Mouse (Mus musculus): Measurements from ENCODE around the gene Lrrc8b.
A peak's percentile ranks its signal among the peaks of the same experiment; 100 is the strongest.

The Lrrc8b gene

DNA sequence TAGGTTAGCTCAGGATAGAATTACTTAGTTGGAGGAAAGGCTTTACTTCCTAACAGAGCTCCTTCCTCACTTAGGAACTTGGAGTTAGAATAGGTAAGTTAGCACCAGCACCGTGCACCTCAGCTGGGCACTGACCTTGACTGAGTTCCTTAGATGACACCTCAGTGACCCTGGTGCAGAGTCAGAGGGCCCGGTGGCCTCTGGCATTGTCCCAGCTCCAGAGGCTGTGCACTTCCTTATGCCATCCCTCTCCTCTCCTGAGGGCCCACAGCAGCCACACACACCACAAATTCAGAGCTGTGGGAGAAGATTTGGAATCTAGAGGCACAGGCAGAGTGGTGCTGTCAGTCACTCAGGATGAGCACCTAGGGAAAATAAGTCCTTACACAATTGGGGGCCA lies 68.1 kb downstream of the Lrrc8b start:
- no peak for DNase-seq (ENCODE audit: low spot score in 2 of 2)

DNA sequence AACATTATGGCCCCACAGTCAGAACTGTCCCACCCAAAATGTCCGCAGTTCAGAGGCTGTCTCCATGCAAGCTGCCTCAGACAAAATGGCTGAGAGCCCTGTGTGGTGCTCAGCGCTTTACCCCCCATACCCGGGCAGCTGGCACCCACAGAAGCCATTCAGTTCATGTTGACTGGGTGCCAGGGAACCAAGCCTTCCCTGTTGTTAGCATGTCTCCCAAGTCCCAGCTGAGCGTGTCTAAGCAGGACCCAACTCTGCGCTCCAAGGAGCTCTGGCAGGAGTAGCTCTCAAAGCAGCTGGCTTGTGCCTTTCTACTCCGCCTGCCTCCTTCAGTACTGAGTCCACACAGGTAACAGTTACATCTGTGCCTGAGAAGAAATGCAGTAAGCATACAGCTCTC lies 68.7 kb downstream of the Lrrc8b start:
- DNase-seq (ENCODE audit: low spot score in 2 of 2): no peak

DNA sequence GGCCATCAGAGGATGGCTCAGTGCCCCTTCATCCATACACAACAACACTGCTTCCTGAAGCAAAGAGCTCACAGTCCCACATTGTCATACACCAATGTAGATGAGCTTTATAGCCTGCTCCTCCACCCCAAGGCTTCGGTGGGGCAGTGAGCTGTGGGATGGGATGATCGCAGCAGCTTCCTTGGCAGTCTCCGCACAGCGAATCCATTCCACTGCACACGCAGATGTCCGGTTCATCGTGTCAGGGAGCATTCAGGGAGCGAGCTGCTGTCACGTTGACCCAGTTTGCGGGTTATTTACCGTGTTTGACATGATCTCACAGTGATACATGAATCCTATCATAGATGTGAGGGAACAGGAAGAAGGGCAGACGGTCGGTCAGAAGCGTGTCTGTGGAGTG lies 69.3 kb downstream of the Lrrc8b start:
- no peak for DNase-seq (ENCODE audit: low spot score in 2 of 2)

DNA sequence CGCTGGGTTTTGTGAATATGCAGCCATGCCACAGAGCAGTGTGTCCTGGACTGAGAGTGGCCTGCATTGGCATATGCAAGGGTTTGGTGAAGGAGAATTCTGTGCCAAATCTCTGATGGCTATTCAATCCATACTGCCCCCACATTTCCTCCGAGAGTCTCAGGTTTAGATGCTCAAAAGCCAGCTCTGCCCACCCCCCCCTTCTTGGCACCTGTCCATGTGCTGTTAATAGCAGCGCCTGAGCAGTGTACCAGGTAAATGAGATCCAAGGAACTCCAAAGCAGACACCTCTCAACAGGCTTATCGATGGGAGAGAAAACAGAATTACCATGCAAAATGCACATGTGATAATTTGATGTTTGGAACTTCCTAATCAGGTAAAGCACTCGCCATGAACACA lies 74.6 kb downstream of the Lrrc8b start:
- no peak for DNase-seq (ENCODE audit: low spot score in 2 of 2)

DNA sequence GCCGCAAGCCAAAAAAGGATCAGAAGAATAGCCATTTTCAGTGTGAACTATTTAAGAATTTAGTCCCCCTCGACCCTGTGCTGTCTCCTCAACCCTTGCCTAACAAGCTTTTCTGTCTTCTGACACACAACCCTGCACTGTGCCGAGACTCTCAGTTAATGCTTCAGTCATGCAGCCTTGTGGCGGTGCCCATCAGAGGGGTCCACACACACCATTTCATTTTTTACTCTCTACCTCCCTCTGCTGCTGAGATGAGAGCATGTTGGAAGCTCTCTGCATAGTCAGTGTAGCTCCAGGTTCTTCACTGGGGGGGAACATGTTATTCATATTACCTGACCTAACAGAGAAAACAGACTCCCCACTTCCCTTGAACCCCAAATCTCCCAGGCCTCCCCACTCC lies 75.8 kb downstream of the Lrrc8b start:
- DNase-seq (ENCODE audit: low spot score in 2 of 2): no peak

DNA sequence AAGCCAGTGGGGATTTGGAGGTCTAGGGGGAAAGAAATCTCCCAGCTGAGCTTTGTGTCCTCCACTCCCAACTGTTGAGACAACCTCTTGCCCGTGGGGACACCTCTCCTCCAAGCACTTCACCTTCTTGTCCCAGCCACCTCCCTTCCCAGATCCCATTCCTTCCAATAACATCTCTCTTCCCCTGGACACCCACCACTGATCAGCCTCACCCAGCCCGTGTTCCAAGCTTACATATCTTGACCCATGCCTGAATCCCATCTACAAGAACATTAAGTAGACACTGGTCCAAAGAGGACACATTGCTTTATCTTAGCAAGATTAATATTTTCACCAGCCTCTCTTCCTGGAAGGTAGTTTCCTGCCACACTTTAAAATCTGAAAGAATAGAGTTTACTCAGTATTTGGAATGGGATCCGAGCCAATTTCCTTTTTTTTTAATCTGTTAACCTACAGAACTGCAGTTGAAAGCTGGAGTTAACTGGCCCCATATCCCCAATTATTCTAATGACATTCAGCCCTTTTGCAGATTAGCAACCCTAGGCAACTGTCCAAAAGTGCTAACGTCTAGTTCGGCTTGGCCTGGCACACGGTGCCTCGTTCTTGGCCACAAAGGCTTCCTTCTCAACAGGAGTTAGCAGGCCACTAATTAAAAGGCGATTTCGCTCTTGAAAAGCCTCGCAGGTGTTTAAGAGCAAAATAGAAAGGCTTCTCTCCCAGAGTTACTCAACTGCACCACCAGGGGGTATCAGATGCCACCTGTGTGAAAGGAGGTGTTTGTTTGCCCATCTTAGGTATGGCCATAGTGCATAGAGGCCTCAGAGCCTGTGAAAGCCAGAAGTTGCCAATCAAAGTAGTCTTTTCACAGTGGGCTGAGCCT lies 77.0 kb downstream of the Lrrc8b start:
- DNase-seq (ENCODE audit: low spot score in 2 of 2): no peak

DNA sequence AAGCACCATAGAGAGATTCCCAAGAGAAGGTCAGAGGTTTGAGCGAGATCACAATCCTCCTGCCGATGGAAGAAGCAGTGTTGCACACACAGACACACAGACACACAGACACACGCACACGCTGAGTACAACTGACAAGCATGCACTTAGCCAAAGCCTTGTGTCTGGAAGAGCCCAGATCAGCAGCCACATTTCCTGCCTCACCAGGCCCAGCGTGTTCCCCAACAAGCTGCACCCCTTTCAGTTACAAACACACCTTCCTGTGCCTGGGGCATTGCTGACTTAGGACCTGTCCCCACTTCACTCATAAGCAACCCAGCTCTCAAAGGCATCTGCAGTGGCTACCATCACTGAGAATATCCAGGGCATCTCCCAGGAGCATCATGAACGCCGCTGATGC lies 77.8 kb downstream of the Lrrc8b start:
- no peak for DNase-seq (ENCODE audit: low spot score in 2 of 2)

DNA sequence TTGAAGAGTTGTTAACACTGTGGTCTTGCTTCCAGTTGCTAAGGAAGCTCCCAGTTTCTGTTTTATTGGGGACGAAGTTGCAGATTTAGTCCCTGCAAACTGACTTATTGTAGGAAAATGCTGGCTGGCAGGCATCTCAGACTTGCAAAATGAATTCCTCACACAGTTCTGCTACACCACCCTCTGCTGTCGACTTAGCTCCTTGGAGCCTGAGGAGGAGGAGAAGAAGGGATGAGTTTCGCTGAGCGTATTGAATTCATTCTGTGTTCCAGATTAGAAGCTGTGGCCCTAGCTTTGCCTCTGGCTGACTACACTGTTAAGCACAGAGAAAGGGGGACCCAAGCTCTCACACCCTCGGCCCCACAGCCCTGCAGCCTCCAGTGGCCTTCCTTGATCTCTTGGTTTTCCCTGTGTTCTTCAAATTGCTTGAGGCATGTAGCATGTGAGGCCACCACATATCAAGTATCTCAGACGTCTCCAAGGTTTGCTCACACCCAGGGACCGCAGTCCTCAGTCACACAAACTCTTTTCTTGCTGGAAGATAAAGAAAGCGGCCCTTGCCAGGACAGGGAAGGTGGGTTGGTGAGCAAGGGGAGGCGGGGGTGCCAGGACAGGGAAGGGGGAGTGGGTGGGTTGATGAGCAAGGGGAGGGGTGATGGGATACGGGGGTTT lies 78.8 kb downstream of the Lrrc8b start:
- peak; percentile 56 to 66 for DNase-seq (ENCODE audit: low spot score in 2 of 2)

DNA sequence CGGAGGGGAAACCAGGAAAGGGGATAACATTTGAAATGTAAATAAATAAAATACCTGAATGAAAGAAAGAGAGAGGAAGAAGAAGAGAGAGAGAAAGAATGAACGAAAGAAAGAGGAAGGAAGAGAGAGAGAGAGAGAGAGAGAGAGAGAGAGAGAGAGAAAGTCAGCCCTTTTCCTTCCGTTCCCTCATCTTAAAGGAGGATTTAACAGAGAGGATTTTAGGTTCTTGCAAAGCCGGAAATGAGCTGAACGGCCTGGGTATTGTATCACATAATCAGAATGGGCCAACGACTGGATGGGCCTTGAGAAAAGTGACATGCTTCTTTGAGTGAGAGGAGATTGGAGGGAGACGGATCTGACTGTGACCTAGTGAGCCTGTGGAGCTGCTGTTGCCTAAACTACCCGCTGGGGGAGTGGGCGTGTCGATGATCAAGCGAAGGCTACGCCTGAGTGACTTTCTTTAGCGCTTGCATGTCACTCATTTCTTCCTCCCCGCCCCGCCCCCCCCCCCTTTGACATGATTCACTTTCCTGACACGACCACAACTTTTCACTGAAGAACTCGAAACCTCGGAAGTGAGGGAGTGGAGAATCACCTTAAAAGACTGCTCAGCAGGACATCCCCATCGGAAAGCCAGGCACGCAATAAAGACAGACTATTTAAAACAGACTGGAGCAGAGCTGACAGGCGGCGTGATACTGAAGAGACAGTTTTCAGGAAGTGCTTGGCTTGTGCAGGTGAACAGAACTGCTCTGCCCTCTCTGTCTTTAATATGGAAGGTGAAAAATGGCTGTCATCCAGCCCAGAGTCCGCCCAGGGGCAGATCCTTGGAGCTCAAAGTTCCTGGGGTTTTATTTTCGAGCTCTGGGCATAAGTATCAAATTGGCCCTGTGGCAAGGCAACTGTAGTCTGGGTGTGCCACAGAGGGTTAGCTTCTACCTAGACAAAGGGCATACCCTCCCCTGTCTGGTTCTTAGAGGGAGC lies 79.6 kb downstream of the Lrrc8b start:
- peak; percentile 61 to 69 for DNase-seq (ENCODE audit: low spot score in 2 of 2)

DNA sequence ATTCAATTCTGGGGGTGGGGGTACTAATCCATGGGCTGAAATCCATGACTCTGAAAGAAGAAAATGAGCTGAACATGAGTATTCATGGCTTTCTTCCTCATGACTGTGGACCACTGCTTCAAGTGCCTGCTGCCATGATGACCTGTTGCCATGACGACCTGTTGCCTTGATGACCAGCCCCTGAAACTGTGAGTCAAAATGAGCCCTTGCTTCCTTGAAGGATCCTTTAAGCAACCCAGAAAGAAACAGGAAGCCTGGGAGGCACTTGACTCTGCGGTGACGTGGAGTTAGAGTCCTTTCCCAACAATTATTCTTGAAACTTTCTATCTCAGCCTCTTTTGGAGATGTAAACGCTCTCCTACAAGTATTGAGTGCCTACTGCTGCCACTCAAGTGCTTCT lies 80.6 kb downstream of the Lrrc8b start:
- DNase-seq (ENCODE audit: low spot score in 2 of 2): no peak

DNA sequence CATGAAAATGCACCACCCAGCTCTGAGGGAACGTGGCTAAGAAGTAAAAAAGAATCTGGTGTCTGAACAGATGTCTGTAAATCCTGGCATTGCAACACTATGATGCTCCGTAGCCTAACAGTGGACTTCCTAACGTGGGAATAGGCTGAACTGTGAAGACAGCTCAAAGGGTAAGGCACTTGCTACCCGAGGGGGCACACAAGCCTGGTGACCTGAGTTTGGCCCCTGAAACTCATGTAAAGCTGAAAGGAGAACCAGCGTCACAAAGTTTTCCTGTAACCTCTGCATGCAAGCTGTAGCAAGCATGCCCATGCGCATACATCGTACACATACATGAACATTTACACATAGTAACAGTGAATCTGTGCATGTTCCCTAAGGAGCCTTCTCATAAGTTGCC lies 81.0 kb downstream of the Lrrc8b start:
- no peak for DNase-seq (ENCODE audit: low spot score in 2 of 2)

DNA sequence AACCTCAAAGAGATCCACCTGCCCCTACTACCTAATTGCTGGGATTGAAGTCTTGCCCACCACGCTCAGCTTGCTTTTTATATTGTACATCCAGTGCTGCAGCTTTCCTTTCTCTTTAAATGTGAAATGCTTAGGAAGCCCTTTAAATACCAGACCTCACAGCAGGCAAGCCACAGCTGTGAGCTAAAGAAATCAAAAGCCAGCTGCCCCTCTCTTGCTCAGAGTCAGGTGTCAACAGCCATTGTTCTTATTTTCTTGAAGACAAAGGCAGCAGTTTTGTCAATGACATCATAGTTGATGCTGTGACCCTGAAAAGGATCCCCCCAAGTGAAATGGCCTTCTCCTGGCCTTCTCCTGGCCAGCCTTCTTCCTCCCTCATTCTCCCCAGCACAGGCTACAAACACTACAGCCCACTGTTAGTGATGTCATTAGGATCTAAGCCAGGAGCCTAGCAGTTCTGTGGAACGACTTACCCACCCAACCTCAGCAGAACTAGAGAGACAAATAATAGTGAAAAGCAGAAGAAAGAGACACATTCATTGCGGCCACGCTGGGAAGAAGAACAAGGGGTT lies 82.9 kb downstream of the Lrrc8b start:
- DNase-seq (ENCODE audit: low spot score in 2 of 2): no peak

DNA sequence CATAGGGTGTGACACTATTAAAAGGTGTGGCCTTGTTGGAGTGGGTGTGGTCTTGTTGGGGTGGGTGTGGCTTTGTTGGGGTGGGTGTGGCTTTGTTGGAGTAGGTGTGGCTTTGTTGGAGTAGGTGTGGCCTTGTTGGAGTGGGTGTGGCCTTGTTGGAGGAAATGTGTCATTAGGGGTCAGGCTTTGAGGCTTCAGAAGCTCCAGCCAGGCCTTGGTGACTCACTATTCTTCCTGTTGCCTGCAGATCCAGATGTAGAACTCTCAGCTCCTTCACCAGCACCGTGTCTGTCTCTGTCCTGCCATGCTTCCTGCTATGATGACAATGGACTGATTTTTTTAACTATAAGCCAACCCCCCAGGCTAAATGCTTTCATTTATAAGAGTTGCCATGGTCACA lies 83.8 kb downstream of the Lrrc8b start:
- no peak for DNase-seq (ENCODE audit: low spot score in 2 of 2)

DNA sequence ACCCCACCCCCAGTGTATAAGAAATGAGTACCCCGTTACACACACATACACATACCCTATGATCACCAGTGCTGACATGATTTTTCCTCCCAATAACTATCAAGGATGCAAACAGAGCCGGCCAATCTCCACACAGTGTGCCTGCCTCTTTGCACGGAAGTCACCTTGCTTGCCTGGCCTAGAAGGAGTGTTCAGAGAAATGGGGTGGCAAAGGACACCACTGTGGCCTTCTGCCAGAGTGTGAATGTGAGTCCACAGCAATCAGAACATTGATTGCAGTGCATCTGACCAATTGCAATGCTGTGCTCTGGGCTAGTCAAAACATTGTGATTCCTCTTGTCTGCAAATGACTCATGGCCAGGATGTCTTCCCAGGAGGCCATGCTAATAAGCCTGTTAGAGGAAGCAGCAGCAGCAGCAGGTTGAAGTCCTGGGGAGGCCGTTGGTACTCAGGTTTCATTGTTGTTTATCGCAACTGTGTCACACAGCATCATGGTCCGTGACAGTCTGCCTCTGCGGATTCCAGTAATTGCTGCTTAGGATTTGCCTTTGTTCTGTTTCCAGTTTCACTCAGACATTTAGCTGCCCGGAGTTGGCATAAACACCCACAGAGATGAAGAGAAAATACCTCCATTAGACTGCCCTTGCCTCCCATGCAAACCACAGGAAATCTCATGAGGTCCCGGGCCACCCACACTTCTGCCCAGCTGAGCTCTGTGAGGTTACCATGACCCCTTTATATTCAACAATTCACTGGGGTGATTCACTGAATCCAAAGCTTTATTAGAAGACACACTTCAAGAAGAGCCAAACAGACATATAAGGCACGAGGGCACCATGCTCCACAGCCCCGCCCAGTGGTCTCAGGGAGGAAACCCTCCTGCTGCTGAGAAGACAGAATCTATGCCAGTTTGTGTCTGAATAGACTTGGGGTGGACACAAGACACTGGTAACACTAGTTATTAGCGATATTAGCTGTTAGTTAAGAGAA lies 84.9 kb downstream of the Lrrc8b start:
- DNase-seq (ENCODE audit: low spot score in 2 of 2): no peak

DNA sequence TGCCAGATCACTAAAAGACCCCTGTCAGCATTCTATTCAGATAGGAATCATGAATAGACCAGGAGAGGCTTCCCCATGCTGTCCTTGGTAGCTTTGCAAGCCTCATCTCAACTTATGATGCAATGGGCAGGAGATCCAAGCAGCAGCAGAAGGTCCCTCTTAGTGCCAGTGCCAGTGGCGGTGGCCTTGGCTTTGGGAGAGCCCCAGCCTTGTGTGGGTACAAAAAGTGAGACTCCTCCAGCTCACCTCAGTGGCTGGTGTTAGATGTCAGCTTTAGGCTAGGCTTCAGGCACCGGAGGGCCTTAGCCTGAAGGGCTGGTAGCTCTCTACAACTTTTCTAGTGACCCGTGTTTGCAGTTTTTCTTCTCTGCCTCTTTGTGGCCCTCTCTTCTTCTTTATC lies 85.6 kb downstream of the Lrrc8b start:
- no peak for DNase-seq (ENCODE audit: low spot score in 2 of 2)

DNA sequence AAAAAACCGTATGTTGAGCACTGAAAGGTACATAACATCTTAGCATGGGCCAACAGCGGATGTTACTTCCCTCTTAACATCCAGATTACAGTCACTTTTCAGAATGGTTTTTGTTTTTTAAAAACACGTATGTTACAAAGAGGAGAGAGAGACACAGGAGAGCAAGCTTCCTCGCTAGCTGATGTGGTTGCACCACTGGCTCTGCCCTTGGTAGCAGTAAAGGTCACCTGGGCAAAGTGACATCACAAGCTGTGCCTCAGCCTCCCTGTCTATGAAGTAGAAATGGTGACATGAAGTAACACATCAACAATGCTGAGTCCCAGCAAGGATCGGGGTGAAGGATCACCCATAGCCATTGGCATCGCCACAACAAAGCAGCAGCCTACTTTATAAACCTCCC lies 93.2 kb downstream of the Lrrc8b start:
- DNase-seq (ENCODE audit: low spot score in 2 of 2): no peak

DNA sequence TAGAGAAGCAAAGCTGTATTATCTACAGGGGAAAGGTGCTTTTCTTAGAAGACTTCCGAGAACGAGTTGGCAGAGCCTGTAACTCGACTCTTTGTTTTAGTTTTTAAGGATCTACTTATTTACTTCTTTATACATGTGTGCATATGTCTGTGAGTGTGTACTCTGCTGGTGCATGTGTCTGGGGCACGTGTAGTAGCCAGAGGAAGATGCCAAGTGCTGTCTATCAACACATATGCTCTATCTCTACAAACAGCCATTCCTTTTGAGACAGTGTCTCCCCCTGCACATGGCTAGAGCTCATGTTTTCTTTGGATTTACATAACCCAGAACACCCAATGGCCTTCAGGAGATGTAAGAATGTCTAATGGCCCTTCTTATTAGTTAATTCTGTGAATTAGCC lies 96.7 kb downstream of the Lrrc8b start:
- no peak for DNase-seq (ENCODE audit: low spot score in 2 of 2)

DNA sequence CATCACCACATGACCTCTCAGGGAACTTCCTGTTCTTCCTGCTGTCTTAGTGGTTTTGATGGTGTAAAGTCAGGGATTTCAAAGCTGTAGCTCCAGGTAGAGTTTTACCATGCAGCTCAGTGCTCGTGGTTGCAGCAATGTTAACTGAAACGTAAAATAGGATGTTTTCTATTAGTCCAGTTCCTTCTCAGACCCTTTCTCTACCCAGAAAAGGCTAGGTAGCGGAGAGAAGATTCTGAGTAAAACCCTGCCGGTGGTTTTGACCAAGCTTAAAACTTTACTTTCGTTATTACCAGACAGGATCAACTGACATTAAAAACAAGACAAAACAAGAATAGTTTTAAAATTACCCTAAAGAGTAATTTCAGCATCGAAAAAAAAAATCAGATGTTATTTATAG lies 100.0 kb downstream of the Lrrc8b start:
- DNase-seq (ENCODE audit: low spot score in 2 of 2): no peak

DNA sequence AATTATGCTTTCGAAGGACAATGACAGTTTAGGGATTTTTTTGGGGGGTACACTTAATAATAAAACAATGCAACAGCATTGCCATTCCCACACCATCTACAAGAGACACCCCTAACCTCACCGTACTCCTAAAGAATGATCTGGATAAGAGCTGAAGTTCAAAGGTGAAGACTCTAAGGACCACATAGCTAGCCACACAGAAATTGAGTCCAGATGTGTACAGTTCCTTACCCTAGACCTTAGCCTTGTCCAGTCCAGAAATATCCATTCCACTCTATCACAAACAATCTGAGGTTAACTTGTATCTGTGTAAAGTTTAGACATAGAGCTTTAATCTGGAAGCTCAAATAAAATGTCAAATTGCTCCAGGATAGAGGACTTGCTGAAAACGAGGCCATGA lies 100.7 kb downstream of the Lrrc8b start:
- no peak for DNase-seq (ENCODE audit: low spot score in 2 of 2)

DNA sequence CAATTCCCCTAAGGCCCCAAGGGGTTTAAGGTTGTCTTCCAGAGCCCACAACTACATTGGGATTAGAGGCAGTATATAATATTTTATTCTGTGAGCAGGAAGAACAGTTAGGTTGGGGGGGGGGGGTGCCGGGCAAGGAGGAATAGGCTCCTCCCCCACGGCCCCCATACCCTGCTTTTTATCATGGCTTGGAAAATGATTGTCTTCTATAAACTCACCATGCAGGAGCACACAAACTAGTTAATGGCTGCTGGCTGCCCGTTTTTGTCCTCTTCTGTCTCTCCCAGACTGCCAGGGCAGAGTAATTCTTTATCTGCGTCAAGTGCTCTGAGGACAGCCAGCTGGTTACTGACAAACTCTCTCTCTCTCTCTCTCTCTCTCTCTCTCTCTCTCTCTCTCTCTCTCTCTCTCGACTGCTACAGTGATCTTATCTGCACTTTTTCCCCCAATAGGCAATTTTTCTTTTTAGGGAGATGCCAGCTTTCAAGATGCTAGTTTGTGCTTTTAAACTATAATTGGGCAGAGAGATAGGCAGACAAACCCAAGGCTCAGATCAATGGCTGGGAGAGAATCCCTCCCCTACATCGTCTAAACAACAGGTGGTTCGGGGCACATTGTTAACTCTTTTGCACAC lies 102.5 kb downstream of the Lrrc8b start:
- DNase-seq (ENCODE audit: low spot score in 2 of 2): no peak
